Mouse (Mus musculus) CH12.LX (cell line): ENCODE results near the gene Il1r1. TPM values are rescaled to one million over a fixed set of nuclear protein-coding genes. Genes with fewer than 3 reads are reported as not detected.

ENCODE experiments used
- DNase-seq: peaks from one replicate; pipeline ENCODE4 v3.0.0-alpha.2; 2013; ENCODE audit errors: extremely low read depth
- H3K27ac ChIP-seq: 2 replicates; pipeline ENCODE4 v1.5.1; 2012; ENCODE audit warnings: low read depth, mild to moderate bottlenecking, control low read depth, moderate library complexity; ENCODE audit not compliant: insufficient read depth
- H3K27me3 ChIP-seq: replicated peaks from 2 replicates; pipeline ENCODE3; 2012; ENCODE audit warnings: inconsistent platforms
- H3K36me3 ChIP-seq, 2 experiments: replicated peaks in 1 of 2; 2 replicates each; pipeline versions ENCODE3 to v1.6.1; 2012; ENCODE audit warnings: inconsistent platforms in 1 of 2, low read length in 1 of 2, mild to moderate bottlenecking in 1 of 2, mixed read lengths in 1 of 2, moderate library complexity in 1 of 2; ENCODE audit not compliant: control insufficient read depth in 1 of 2, insufficient read depth in 1 of 2
- H3K4me1 ChIP-seq, 2 experiments: 2 replicates each; pipeline ENCODE4 v1.6.1; 2012; ENCODE audit warnings: inconsistent platforms in 1 of 2, moderate library complexity in 1 of 2; ENCODE audit not compliant: insufficient read depth in 2 of 2, control insufficient read depth in 1 of 2
- H3K4me2 ChIP-seq: 2 replicates; pipeline ENCODE4 v1.6.1; 2012; ENCODE audit warnings: low read depth, mild to moderate bottlenecking, control low read depth; ENCODE audit not compliant: poor library complexity, insufficient read depth, severe bottlenecking
- H3K4me3 ChIP-seq, 3 experiments: fragments of 150-350 bp in 1 of 3; sonication (generic) in 1 of 3; replicated peaks in 1 of 3; 2 replicates each; pipeline versions ENCODE3 to v1.5.1; 2011 to 2012; ENCODE audit warnings: low read depth in 2 of 3, low read length in 2 of 3, mild to moderate bottlenecking in 2 of 3, moderate library complexity in 2 of 3, control low read depth in 1 of 3, improper control_type of control experiment in 1 of 3, inconsistent platforms in 1 of 3, mixed read lengths in 1 of 3; ENCODE audit not compliant: poor library complexity in 1 of 3
- H3K79me2 ChIP-seq: replicated peaks from 2 replicates; pipeline ENCODE4 v1.6.1; 2012; ENCODE audit warnings: mild to moderate bottlenecking, moderate library complexity; ENCODE audit not compliant: control insufficient read depth, poor library complexity, insufficient read depth, severe bottlenecking; ENCODE audit errors: extremely low read depth
- H3K9ac ChIP-seq: 2 replicates; pipeline ENCODE4 v1.6.1; 2012; ENCODE audit warnings: low read depth, mild to moderate bottlenecking, control low read depth, moderate library complexity; ENCODE audit not compliant: insufficient read depth
- H3K9me3 ChIP-seq: replicated peaks from 2 replicates; pipeline ENCODE3; 2012; ENCODE audit warnings: low read length, inconsistent platforms, mixed read lengths
- CHD1 ChIP-seq: IDR thresholded peaks from 2 replicates; pipeline ENCODE4 v1.6.1; 2012; ENCODE audit warnings: low read depth, low read length, improper control_type of control experiment, inconsistent platforms
- CHD2 ChIP-seq: IDR thresholded peaks from 2 replicates; pipeline ENCODE4 v1.6.1; 2011; ENCODE audit warnings: low read length, improper control_type of control experiment
- CTCF ChIP-seq, 2 experiments: IDR thresholded peaks in 1 of 2; conservative IDR thresholded peaks in 1 of 2; 2 replicates each; pipeline ENCODE4 v1.5.1; 2011 to 2012; ENCODE audit warnings: low read depth in 2 of 2, low read length in 2 of 2, improper control_type of control experiment in 1 of 2, inconsistent platforms in 1 of 2, mild to moderate bottlenecking in 1 of 2, moderate library complexity in 1 of 2
- E2F4 ChIP-seq: IDR thresholded peaks from 2 replicates; pipeline ENCODE4 v1.6.1; 2011; ENCODE audit warnings: low read depth, low read length, improper control_type of control experiment; ENCODE audit not compliant: insufficient replicate concordance
- EP300 ChIP-seq: IDR thresholded peaks from 2 replicates; pipeline ENCODE4 v1.6.1; 2011; ENCODE audit warnings: low read length, improper control_type of control experiment
- JUN ChIP-seq: IDR thresholded peaks from 2 replicates; pipeline ENCODE4 v1.6.1; 2011; ENCODE audit warnings: low read depth, mild to moderate bottlenecking, low read length, improper control_type of control experiment, moderate library complexity; ENCODE audit not compliant: insufficient read depth
- JUND ChIP-seq: conservative IDR thresholded peaks from 2 replicates; pipeline ENCODE4 v1.6.1; 2011; ENCODE audit warnings: low read depth, low read length, improper control_type of control experiment
- KAT2A ChIP-seq: IDR thresholded peaks from 2 replicates; pipeline ENCODE4 v1.6.1; 2012; ENCODE audit warnings: low read length, improper control_type of control experiment, inconsistent platforms; ENCODE audit not compliant: insufficient replicate concordance
- MAFK ChIP-seq: IDR thresholded peaks from 2 replicates; pipeline ENCODE4 v1.6.1; 2011; ENCODE audit warnings: low read length, improper control_type of control experiment; ENCODE audit not compliant: insufficient replicate concordance
- MAZ ChIP-seq: IDR thresholded peaks from 2 replicates; pipeline ENCODE4 v1.6.1; 2012; ENCODE audit warnings: low read depth, mild to moderate bottlenecking, inconsistent platforms, low read length, improper control_type of control experiment, moderate library complexity
- MXI1 ChIP-seq: IDR thresholded peaks from 2 replicates; pipeline ENCODE4 v1.6.1; 2011; ENCODE audit warnings: mild to moderate bottlenecking, low read depth, low read length, improper control_type of control experiment
- NELFE ChIP-seq: IDR thresholded peaks from 2 replicates; pipeline ENCODE4 v1.6.1; 2011; ENCODE audit warnings: low read depth, low read length, improper control_type of control experiment
- PAX5 ChIP-seq: IDR thresholded peaks from 2 replicates; pipeline ENCODE4 v1.6.1; 2012; ENCODE audit warnings: low read length, inconsistent platforms, mixed read lengths
- POLR2A ChIP-seq: IDR thresholded peaks from 2 replicates; pipeline ENCODE4 v1.6.1; 2011; ENCODE audit warnings: low read depth, mild to moderate bottlenecking, improper control_type of control experiment, low read length
- POLR2AphosphoS2 ChIP-seq: IDR thresholded peaks from 2 replicates; pipeline ENCODE4 v1.6.1; 2011; ENCODE audit warnings: low read depth, low read length, improper control_type of control experiment
- RAD21 ChIP-seq: IDR thresholded peaks from 2 replicates; pipeline ENCODE4 v1.6.1; 2011; ENCODE audit warnings: low read depth, mild to moderate bottlenecking, low read length, improper control_type of control experiment, moderate library complexity
- TBP ChIP-seq: conservative IDR thresholded peaks from 2 replicates; pipeline ENCODE4 v1.6.1; 2011; ENCODE audit warnings: low read depth, low read length, improper control_type of control experiment
- USF2 ChIP-seq: conservative IDR thresholded peaks from 2 replicates; pipeline ENCODE4 v1.6.1; 2011; ENCODE audit warnings: low read depth, low read length, improper control_type of control experiment
- ZC3H11A ChIP-seq: IDR thresholded peaks from 2 replicates; pipeline ENCODE4 v1.6.1; 2012; ENCODE audit warnings: low read depth, mild to moderate bottlenecking, inconsistent platforms, low read length, improper control_type of control experiment
- ZKSCAN1 ChIP-seq: IDR thresholded peaks from 2 replicates; pipeline ENCODE4 v1.6.1; 2012; ENCODE audit warnings: low read depth, inconsistent platforms, low read length, improper control_type of control experiment, borderline replicate concordance
- ZNF384 ChIP-seq: IDR thresholded peaks from 2 replicates; pipeline ENCODE4 v1.6.1; 2012; ENCODE audit warnings: low read depth, low read length, improper control_type of control experiment, inconsistent platforms
- dilution Hi-C: fragments of 300-500 bp; cut with MboI; formaldehyde crosslinking; loops from 2 replicates; pipeline ENCODE4 v1.14.3; 2020; ENCODE audit warnings: low sequenced_read_pairs; ENCODE audit not compliant: extremely low pct_unique_long_range_greater_than_20kb, extremely low pct_ligation_motif_present
- in situ Hi-C: fragments of 300-500 bp; cut with MboI; formaldehyde crosslinking; loops from 3 replicates; pipeline ENCODE4 v1.14.3; 2019; ENCODE audit warnings: low sequenced_read_pairs, low pct_ligation_motif_present, low pct_unique_long_range_greater_than_20kb, mixed read lengths
- polyA plus RNA-seq: library from polyadenylated mRNA; unstranded; fragments of >175 nt; gene quantifications from 2 replicates; pipeline ENCODE4 v1.2.1, GENCODE M21; 2012; ENCODE audit warnings: low read depth; ENCODE audit not compliant: insufficient read length
- total RNA-seq, 2 experiments: library from RNA; depleted of rRNA; stranded (reverse); fragments of 300-350 nt in 1 of 2; fragments of >200 nt in 1 of 2; gene quantifications; 2 replicates each; pipeline ENCODE4 v1.2.3; 2012 to 2014

Gene Il1r1
- total and polyA plus RNA-seq, 3 experiments = 0.04 TPM; not detected in 2

GRCm38 (mm10) chr1:40252507-40252906 lies 27.6 kb downstream of the Il1r1 start:
- dilution Hi-C loops = no loop called here
- no peak for DNase-seq

DNA sequence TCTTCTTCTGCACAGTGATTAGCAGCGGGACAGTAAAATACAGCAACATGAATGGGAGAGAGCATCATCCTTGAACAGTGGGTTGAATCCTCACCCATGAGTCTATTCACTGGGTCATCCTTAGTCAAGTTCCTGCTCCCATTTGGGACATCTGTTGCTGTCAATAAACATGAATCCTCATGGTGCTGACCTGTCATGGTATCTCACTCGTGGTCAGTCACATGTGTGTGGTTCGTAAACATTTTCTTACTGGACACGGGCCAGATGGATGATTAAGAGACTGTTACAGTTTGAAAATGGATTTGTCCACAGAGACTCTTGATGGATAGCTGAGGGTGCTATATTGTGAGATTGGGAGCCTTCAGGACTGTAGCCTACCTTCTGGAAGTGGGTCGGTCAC lies 29.1 kb downstream of the Il1r1 start:
- Histone ChIP-seq H3K27me3 (peaks cover 22% of the 10 kb centered on the region), H3K4me3 (no peak overlapping the region), H3K9ac (no peak overlapping the region), H3K4me2 (no peak overlapping the region), H3K9me3 (peaks cover 3% of the 10 kb centered on the region), H3K27ac (no peak overlapping the region), H3K79me2 (no peaks in the 10 kb centered on the region), H3K36me3 (no peaks in the 10 kb centered on the region), H3K4me1 (peaks cover 0 to 2% of the 10 kb centered on the region in 2 experiments; a peak in 1 of 4 replicates)
- in situ Hi-C loops (no loop called here), dilution Hi-C loops (no loop called here)
- TF ChIP-seq ZKSCAN1 (no peak), RAD21 (no peak), PAX5 (no peak), MXI1 (no peak), CTCF (conservative IDR thresholded peaks at IDR 0.05 in 1 of 2, IDR thresholded peaks at IDR 0.05 in 1 of 2; ENCODE audit: low read depth in 2 of 2, low read length in 2 of 2) (no peak), EP300 (no peak), JUN (no peak), CHD2 (no peak), KAT2A (no peak), JUND (no peak), POLR2AphosphoS2 (no peak), TBP (no peak), NELFE (no peak), POLR2A (no peak), E2F4 (no peak), MAZ (no peak), ZC3H11A (no peak), MAFK (no peak), USF2 (no peak), ZNF384 (no peak)
- no peak for DNase-seq

More at GRCm38 (mm10) chr1:40252507-40252906, 27.6 kb downstream of the Il1r1 start:
- no peak overlapping the region for H3K4me3 ChIP-seq
- no peaks in the 10 kb centered on the region for H3K79me2 ChIP-seq
- H3K27ac ChIP-seq = no peak overlapping the region
- peaks cover 3% of the 10 kb centered on the region for H3K9me3 ChIP-seq
- peaks cover 25% of the 10 kb centered on the region for H3K27me3 ChIP-seq
- no peak overlapping the region for H3K4me2 ChIP-seq
- TF ChIP-seq CHD1 (no peak), POLR2AphosphoS2 (no peak)
- H3K4me1 ChIP-seq = peaks cover 0 to 2% of the 10 kb centered on the region in 2 experiments; a peak in 1 of 4 replicates
- H3K36me3 ChIP-seq = no peaks in the 10 kb centered on the region
- in situ Hi-C loops = no loop called here
- no peak overlapping the region for H3K9ac ChIP-seq
